Mouse (Mus musculus) G1E (cell line): ENCODE data around the gene Cacna2d2. TPM values are rescaled to one million over a fixed set of nuclear protein-coding genes. Genes with fewer than 3 reads are reported as not detected.
A peak's percentile ranks its signal among the peaks of the same experiment; 100 is the strongest.

Experiments used
- ATAC-seq: 2 replicates; pipeline ENCODE4 v1.8.0; 2016; ENCODE audit warnings: mild to moderate bottlenecking; ENCODE audit not compliant: insufficient number of reproducible peaks, poor library complexity, low FRiP score, severe bottlenecking; ENCODE audit errors: extremely low read depth
- DNase-seq: peaks from one replicate; pipeline ENCODE4 v3.0.0; 2012; ENCODE audit warnings: low spot score
- H3K27me3 ChIP-seq: 2 replicates; pipeline ENCODE4 v1.6.1; 2012; ENCODE audit warnings: mild to moderate bottlenecking, low read length, inconsistent platforms; ENCODE audit not compliant: insufficient read depth
- H3K36me3 ChIP-seq: replicated peaks from 2 replicates; pipeline ENCODE3; 2012; ENCODE audit warnings: mild to moderate bottlenecking, inconsistent platforms
- H3K4me1 ChIP-seq: 2 replicates; pipeline ENCODE4 v1.6.1; 2012; ENCODE audit warnings: low read depth, low read length, inconsistent platforms, mixed read lengths; ENCODE audit not compliant: insufficient read depth
- H3K4me3 ChIP-seq: 2 replicates; pipeline ENCODE4 v1.5.1; 2012; ENCODE audit warnings: low read depth, mild to moderate bottlenecking, inconsistent platforms, low read length, moderate library complexity, mixed read lengths
- H3K9me3 ChIP-seq: replicated peaks from 2 replicates; pipeline ENCODE4 v1.6.1; 2012; ENCODE audit warnings: inconsistent platforms
- CTCF ChIP-seq: IDR thresholded peaks from 2 replicates; pipeline ENCODE4 v1.5.1; 2012; ENCODE audit warnings: low read depth, low read length, inconsistent platforms, mixed read lengths
- GATA1 ChIP-seq: IDR thresholded peaks from 2 replicates; pipeline ENCODE4 v1.6.1; 2012; ENCODE audit warnings: borderline replicate concordance, low read length, inconsistent platforms, mixed read lengths
- GATA2 ChIP-seq: IDR thresholded peaks from 2 replicates; pipeline ENCODE4 v1.6.1; 2012; ENCODE audit warnings: low read depth, low read length, inconsistent platforms, borderline replicate concordance
- POLR2AphosphoS5 ChIP-seq: IDR thresholded peaks from 2 replicates; pipeline ENCODE4 v1.6.1; 2012; ENCODE audit warnings: low read depth, low read length, inconsistent platforms; ENCODE audit not compliant: insufficient replicate concordance
- TAL1 ChIP-seq: conservative IDR thresholded peaks from 2 replicates; pipeline ENCODE4 v1.6.1; 2012; ENCODE audit warnings: low read depth, low read length, inconsistent platforms, mixed read lengths
- polyA plus RNA-seq: library from polyadenylated mRNA; stranded (reverse); fragments of >175 nt; gene quantifications from 2 replicates; pipeline ENCODE4 v1.2.3, GENCODE M21; 2012
- total RNA-seq, 2 experiments: library from RNA; stranded (forward) in 1 of 2; stranded (reverse) in 1 of 2; fragments of 200-1000 nt in 1 of 2; fragments of >200 nt in 1 of 2; fragmentation: Nextera tagmentation in 1 of 2; gene quantifications; 2 replicates each; pipeline ENCODE4 v1.2.3; 2014 to 2017

The Cacna2d2 gene
- total RNA-seq (2014; fragmentation: Nextera tagmentation) (not detected in 2 replicates), total RNA-seq (2017) (0.05 and 0.06 TPM in 2 replicates), polyA plus RNA-seq (0.09 TPM in 1 of 2 replicates, not detected in the other)

GRCm38 (mm10) chr9:107399491-107399971 lies at the start of gene Cacna2d2:
TSS of gene Cacna2d2 (plus strand) at chr9:107399612.
- no peaks in the 10 kb centered on the region for H3K36me3 ChIP-seq
- H3K4me1 ChIP-seq: no peaks in the 10 kb centered on the region
- peaks cover 51% of the 10 kb centered on the region for H3K27me3 ChIP-seq
- TF ChIP-seq CTCF (no peak), GATA2 (no peak), GATA1 (no peak), TAL1 (no peak), POLR2AphosphoS5 (no peak)
- ATAC-seq (no peak), DNase-seq (no peak)
- H3K9me3 ChIP-seq: no peaks in the 10 kb centered on the region
- no peak within 1 kb of the TSS for H3K4me3 ChIP-seq

- H3K4me1 ChIP-seq: peaks cover 32% of the 10 kb centered on the region
- no peak overlapping the region for H3K4me3 ChIP-seq
- H3K9me3 ChIP-seq: no peaks in the 10 kb centered on the region
- ATAC-seq (no peak), DNase-seq (no peak)
- peaks cover 61% of the 10 kb centered on the region for H3K27me3 ChIP-seq
- no peaks in the 10 kb centered on the region for H3K36me3 ChIP-seq
- TF ChIP-seq CTCF: no peak
- no peak for TF ChIP-seq GATA1
- TF ChIP-seq POLR2AphosphoS5: no peak
- TF ChIP-seq TAL1: no peak
- no peak for TF ChIP-seq GATA2
These were observed 44.6 kb upstream of the Cacna2d2 start for GRCm38 (mm10) chr9:107354826-107355225.

DNA sequence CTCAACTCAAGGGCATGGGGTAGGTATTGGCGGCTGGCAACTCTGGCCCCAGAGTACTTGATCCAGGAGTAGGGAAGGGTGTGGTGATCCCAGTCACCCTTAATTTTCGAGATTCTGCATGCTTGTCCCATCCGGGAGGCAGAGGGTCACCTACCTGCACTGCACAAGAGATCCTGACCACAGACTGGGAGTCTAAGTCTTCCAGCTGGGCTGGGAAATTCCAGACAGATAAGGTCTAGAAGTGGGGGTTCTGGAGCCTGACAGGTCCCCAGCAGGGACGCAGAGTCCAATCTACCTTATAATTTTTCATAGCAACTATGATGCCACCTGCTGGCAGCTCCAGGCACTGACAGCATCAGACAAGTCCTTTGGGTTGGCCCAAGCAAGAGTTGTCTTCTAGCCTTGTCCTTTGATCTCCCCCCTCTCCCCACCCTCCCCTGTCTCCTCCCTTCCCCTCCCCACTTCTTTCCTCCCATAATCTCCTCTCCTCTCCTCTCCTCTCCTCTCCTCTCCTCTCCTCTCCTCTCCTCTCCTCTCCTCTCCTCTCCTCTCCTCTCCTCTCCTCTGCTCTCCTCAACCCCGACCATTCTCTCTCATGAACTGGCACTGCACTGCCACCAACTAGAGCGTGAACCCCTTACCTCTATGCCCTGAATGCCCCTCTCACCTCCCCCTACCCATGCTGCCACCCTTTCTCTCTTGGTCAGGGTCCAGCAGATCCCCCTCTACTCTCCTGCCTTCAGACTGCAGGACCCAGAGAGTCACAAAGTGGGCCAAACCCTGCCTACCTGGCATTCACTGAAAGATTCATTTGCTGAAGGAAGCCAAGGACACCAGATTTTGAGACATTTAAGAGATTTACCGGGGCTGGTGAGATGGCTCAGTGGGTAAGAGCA lies 43.3 kb upstream of the Cacna2d2 start:
- Histone ChIP-seq H3K4me3 (no peak overlapping the region), H3K9me3 (no peaks in the 10 kb centered on the region), H3K4me1 (peaks cover 45% of the 10 kb centered on the region), H3K36me3 (no peaks in the 10 kb centered on the region), H3K27me3 (peaks cover 51% of the 10 kb centered on the region)
- ATAC-seq (no peak), DNase-seq (peak; percentile 48)
- TF ChIP-seq CTCF (peak; percentile 54), GATA1 (no peak)

DNA sequence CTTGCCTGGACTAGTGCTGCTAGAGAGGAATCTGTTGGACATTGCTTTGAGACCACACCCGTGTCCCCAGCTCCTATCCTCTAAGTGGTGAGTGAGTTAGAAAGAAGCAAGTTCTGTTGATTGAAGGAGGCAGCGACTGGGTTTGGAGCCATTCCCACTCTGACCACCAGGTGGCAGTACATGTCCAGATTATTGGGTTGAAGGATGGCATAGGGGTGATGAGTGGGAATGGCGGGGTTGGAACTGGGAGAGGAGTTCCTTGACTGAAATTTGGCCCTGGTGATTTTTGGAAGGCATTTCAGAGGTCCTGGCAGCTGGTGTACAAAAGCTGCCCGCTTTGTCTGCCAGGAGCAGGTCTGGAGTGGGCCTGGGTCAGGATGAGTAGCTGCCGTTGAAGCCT lies 41.8 kb upstream of the Cacna2d2 start:
- TF ChIP-seq GATA2 (no peak), CTCF (peak; percentile 83)
- ATAC-seq (no peak), DNase-seq (no peak)
- Histone ChIP-seq H3K36me3 (no peaks in the 10 kb centered on the region), H3K9me3 (no peaks in the 10 kb centered on the region), H3K4me1 (peaks cover 59% of the 10 kb centered on the region), H3K4me3 (no peak overlapping the region), H3K27me3 (peaks cover 37% of the 10 kb centered on the region)

DNA sequence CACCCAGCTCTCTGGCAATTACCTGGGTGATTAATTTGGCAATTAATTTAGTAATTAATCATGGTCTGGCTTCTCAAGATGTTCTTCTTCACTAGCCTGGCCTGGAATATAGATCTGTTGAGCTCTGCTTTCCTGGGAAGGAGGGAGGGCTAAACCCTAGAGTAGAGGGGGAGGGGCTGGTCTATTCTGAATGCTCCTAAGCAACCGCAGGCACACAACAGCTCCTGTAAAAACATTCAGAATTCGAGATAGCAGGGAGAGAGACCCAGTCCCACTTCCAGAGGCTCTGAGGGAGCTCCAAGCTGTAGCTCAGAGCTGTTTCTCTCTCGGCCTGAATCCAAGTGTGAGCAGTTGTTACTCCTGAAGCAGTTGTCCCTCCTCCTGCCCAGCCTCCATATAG lies 38.4 kb upstream of the Cacna2d2 start:
- Histone ChIP-seq H3K27me3 (peaks cover 8% of the 10 kb centered on the region), H3K36me3 (no peaks in the 10 kb centered on the region), H3K4me3 (peak overlapping the region; percentile 55; the same call in 1 of the 2 replicates), H3K4me1 (peaks cover 69% of the 10 kb centered on the region), H3K9me3 (no peaks in the 10 kb centered on the region)
- ATAC-seq (no peak), DNase-seq (no peak)
- TF ChIP-seq GATA2: no peak
- TF ChIP-seq TAL1: no peak
- no peak for TF ChIP-seq POLR2AphosphoS5
- TF ChIP-seq CTCF: no peak

- TF ChIP-seq POLR2AphosphoS5 (no peak), GATA2 (no peak), CTCF (peak; percentile 70), TAL1 (no peak)
- ATAC-seq (no peak), DNase-seq (no peak)
- Histone ChIP-seq H3K36me3 (no peaks in the 10 kb centered on the region), H3K9me3 (no peaks in the 10 kb centered on the region), H3K4me1 (peaks cover 82% of the 10 kb centered on the region), H3K27me3 (no peaks in the 10 kb centered on the region), H3K4me3 (no peak overlapping the region)
These were observed 32.8 kb upstream of the Cacna2d2 start for GRCm38 (mm10) chr9:107366644-107367043.
